Mouse (Mus musculus) liver, embryonic 14.5 days (tissue): Measurements from ENCODE around the gene Gm26602.
"Not testable (repeated sequence)": the region's sequence is repeated elsewhere in the genome, so short reads cannot be mapped to it uniquely, and the experiment has no call there.

Source experiments
- CTCF ChIP-seq: IDR thresholded peaks from 2 replicates; pipeline ENCODE4 v1.5.1; 2016; ENCODE audit warnings: antibody characterized with exemption, low read depth, control low read depth
- EP300 ChIP-seq: IDR thresholded peaks from 2 replicates; pipeline ENCODE4 v1.6.1; 2016; ENCODE audit warnings: antibody characterized with exemption, low read depth

DNA sequence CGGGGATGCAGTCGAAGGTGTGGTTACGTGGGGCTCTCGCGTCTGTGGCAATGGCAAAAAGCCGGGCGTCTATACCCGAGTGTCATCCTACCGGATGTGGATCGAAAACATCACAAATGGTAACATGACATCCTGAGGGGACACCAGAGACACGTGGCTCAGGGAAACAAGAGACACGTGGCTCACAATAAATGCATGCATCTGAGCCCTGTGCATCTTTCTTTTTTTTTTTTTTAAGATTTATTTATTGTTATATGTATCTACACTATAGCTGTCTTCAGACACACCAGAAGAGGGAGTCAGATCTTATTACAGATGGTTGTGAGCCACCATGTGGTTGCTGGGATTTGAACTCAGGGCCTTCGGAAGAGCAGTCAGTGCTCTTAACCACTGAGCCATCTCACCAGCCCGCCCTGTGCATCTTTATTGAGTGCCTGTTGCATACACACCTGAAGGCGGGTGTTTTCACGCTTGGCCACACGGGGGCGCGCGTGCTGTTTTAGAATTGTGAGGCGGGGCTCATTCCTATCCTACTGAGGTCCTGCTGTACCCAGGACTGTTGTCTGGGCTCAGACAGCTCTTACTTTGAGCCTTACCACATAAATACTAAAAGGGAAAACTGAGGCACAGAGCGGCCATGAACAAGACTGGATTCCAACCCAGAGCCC is 18.1 kb upstream of the Gm26602 start:
- TF ChIP-seq CTCF = peak; percentile 93
- TF ChIP-seq EP300 = not testable (repeated sequence)
